Mouse (Mus musculus) left cerebral cortex, postnatal 14 days (tissue): Measurements from ENCODE around the gene Nacc1. TPM values are rescaled to one million over a fixed set of nuclear protein-coding genes. Genes with fewer than 3 reads are reported as not detected.
"Not testable (repeated sequence)": the region's sequence is repeated elsewhere in the genome, so short reads cannot be mapped to it uniquely, and the experiment has no call there.

Source experiments
- DNase-seq, 2 experiments: peaks; one replicate each; pipeline ENCODE4 v3.0.0; 2021 to 2022; ENCODE audit warnings: low spot score in 2 of 2, mixed read lengths in 1 of 2
- intact Hi-C: fragments of 180-260 bp; cut with DNase I; formaldehyde crosslinking; loops from one replicate; pipeline ENCODE4 v1.15.1; 2025
- total RNA-seq, 2 experiments: library from RNA; stranded (reverse); gene quantifications; 2 replicates each; pipeline ENCODE4 v1.2.3; 2021

Nacc1 gene
- total RNA-seq, 2 experiments from 2014 or later: 90.2 to 91.9 TPM

GRCm38 (mm10) chr8:84633841-84634584 is 53.6 kb downstream of the Nacc1 start:
- intact Hi-C loops: no loop called here

GRCm38 (mm10) chr8:84631813-84632212 is 55.8 kb downstream of the Nacc1 start:
- intact Hi-C loops: no loop called here

More at GRCm38 (mm10) chr8:84633841-84634584, 53.6 kb downstream of the Nacc1 start:
- no peak for DNase-seq

GRCm38 (mm10) chr8:84630145-84630544 is 57.5 kb downstream of the Nacc1 start:
- DNase-seq: no peak
- intact Hi-C loops: no loop called here

More at GRCm38 (mm10) chr8:84631813-84632212, 55.8 kb downstream of the Nacc1 start:
- DNase-seq: no peak

DNA sequence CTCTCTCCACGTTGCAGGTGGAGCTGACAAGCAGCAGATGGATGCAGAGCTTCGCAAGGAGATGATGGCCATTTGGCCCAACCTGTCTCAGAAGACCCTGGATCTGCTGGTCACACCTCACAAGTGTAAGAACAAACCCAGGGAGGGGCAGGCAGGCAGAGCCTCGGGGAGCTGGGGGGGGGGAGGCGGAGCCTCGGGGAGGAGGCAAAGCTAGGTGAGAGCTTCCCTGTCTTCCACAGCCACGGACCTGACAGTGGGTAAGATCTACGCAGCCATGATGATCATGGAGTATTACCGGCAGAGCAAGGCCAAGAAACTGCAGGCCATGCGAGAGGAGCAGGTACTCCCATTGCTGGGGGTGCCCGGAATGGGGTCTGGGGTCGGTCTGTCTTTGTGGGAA is 58.1 kb downstream of the Nacc1 start:
- no peak for DNase-seq
- intact Hi-C loops: no loop called here

- DNase-seq, intact Hi-C loops: not testable (repeated sequence)
Measured at GRCm38 (mm10) chr8:84623425-84623824, 64.2 kb downstream of the Nacc1 start.

GRCm38 (mm10) chr8:84621102-84621625 is 66.5 kb downstream of the Nacc1 start:
- DNase-seq: no peak
- intact Hi-C loops: no loop called here

Other genes with a start within 250 kb of the Nacc1 start
- gene Ier2, start 25.0 kb downstream of the Nacc1 start, total RNA-seq: 10 to 100 TPM; 12.6 to 14.8 TPM
- gene Trmt1, start 1.6 kb downstream of the Nacc1 start, total RNA-seq: 10 to 100 TPM; 89.3 to 96.7 TPM
- gene Lyl1, start 13.6 kb upstream of the Nacc1 start, total RNA-seq: 1 to 10 TPM; 2.7 to 4.3 TPM
- not detected for gene G430095P16Rik, start 35.1 kb upstream of the Nacc1 start, total RNA-seq
- 100 to 1,000 TPM; 402 to 429 TPM for gene Nfix, start 112.5 kb upstream of the Nacc1 start, total RNA-seq
- 1 to 10 TPM; 8.0 to 9.6 TPM for gene Dand5, start 135.0 kb upstream of the Nacc1 start, total RNA-seq
- gene Gadd45gip1, start 143.7 kb upstream of the Nacc1 start, total RNA-seq: 10 to 100 TPM; 23.4 to 23.6 TPM
- gene Rad23a, start 152.8 kb upstream of the Nacc1 start, total RNA-seq: 10 to 100 TPM; 59.5 to 72.0 TPM
- 100 to 1,000 TPM; 495 to 553 TPM for gene Calr, start 159.1 kb upstream of the Nacc1 start, total RNA-seq
- gene Farsa, start 169.1 kb upstream of the Nacc1 start, total RNA-seq: 10 to 100 TPM; 50.1 to 51.6 TPM
- 10 to 100 TPM; 11.5 to 13.4 TPM for gene Syce2, start 184.2 kb upstream of the Nacc1 start, total RNA-seq
- 10 to 100 TPM; 36.5 to 38.9 TPM for gene Gcdh, start 206.1 kb upstream of the Nacc1 start, total RNA-seq
- not detected for gene Klf1, start 214.1 kb upstream of the Nacc1 start, total RNA-seq
- gene Dnase2a, start 220.7 kb upstream of the Nacc1 start, total RNA-seq: 1 to 10 TPM; 2.9 TPM
- gene Mast1, start 249.5 kb upstream of the Nacc1 start, total RNA-seq: 100 to 1,000 TPM; 139 to 146 TPM